Mouse (Mus musculus): ENCODE data around the gene Hnrnpa0. TPM values are rescaled to one million over a fixed set of nuclear protein-coding genes. Genes with fewer than 3 reads are reported as not detected.

Gene Hnrnpa0
- polyA plus RNA-seq (2014; fragmentation: Nextera tagmentation; extraction: Ambion mirVana): 46.5 and 51.7 TPM in 2 replicates

DNA sequence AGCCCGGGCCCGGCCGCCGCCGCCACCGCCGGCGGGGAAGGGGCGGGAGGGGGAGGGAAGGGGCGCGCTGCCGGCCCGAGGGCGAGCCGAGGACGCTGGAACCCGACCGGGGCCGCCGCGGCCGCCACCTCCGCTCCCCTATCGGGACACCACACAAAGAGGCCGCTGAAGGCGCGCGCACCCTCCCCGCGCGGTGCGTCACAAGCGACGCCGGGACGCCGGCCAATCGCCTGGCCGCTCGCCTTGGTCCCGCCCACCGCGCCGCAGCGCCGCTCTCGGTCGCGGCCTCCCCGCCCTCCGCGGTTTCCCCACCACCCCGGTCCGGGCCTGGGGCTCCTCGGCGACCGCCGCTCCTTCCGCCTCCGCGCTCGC lies at the start of gene Hnrnpa0:
TSS of gene Hnrnpa0 (minus strand) at position 161 of the 372 bp plus-strand sequence.
- Histone ChIP-seq H3K36me3 (ENCODE audit: insufficient read depth) (peaks cover 25% of the 10 kb centered on the region), H3K9ac (peak within 1 kb of the TSS; percentile 100), H3K4me2 (peak within 1 kb of the TSS; percentile 82), H3K4me1 (ENCODE audit: insufficient read depth) (peaks cover 16% of the 10 kb centered on the region; the same call in 1 of the 2 replicates), H3K27me3 (ENCODE audit: insufficient read depth, low read length) (no peaks in the 10 kb centered on the region), H3K4me3 (ENCODE audit: low read depth, low read length) (peak within 1 kb of the TSS; percentile 95), H3K27ac (ENCODE audit: low read depth) (peak within 1 kb of the TSS; percentile 100), H3K9me3 (ENCODE audit: low read depth, low read length) (no peaks in the 10 kb centered on the region)
- WGBS: under 1% methylated on average over 51 of the region's 62 CpGs
- no peak for TF ChIP-seq CTCF (IDR thresholded peaks at IDR 0.05; ENCODE audit: low read depth)
- ATAC-seq (ENCODE audit: insufficient read depth): peak; percentile 92
- DNase-seq: peak; percentile 98

DNA sequence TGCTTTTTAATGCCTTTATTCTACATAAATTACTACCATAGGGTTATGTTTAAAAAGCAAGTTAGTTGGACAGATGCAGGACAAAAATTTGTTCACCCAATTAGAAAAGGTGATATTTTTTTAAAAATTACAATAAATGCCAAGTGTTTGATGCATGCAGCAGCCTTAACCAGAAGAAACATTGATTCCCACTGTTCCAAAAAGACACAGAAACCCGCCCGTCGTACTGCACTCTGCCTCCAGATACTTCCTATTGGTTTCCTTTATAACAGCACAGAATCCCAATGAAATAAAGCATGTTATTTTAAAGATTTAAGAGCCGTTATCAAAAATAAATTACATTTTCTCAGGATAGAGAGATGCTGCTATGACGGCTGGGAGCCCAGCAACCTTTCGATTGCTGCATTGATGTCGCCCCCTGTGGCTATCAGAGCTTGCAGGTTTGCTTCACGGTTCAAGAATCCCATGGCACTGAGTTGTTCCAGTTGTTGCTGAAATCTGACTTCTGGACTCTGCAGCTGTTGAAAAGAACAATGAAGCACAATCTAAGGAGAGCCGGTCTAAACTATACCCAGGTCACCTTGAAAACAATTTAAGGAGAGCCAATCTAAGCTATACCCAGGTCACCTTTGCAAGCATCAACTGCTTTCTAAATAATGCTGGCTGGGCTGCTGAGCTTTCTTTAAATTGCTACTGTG lies 49.3 kb upstream of the Hnrnpa0 start:
- ATAC-seq (ENCODE audit: insufficient read depth): no peak

DNA sequence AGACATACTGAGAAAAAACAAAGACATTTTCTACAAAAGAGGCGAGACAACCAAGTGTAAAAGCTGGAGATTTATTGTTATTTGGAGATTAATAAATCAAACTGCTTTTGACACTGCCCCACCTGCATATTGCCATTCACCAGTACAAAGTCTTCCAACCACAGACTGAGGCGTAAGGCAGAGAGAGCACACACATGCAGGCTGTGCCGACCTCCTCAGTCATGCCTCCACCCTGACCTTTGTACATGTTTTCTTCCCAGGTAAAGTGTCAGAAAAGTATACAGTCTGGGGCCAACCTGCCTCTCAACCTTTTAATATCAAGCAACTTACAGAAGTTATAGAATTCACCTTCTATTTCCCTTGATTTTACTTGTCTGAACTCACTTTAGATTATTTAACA lies 47.7 kb upstream of the Hnrnpa0 start:
- DNase-seq: no peak
- no peak overlapping the region for H3K4me3 ChIP-seq (ENCODE audit: low read depth, low read length)
- H3K9ac ChIP-seq: no peak overlapping the region
- H3K27me3 ChIP-seq (ENCODE audit: insufficient read depth, low read length): no peaks in the 10 kb centered on the region
- TF ChIP-seq CTCF (IDR thresholded peaks at IDR 0.05; ENCODE audit: low read depth): no peak
- H3K4me2 ChIP-seq: no peak overlapping the region
- no peaks in the 10 kb centered on the region for H3K9me3 ChIP-seq (ENCODE audit: low read depth, low read length)
- ATAC-seq (ENCODE audit: insufficient read depth): no peak
- no peaks in the 10 kb centered on the region for H3K4me1 ChIP-seq (ENCODE audit: insufficient read depth)
- 80% methylated on average over 3 of the region's 3 CpGs for WGBS
- peaks cover 76% of the 10 kb centered on the region for H3K36me3 ChIP-seq (ENCODE audit: insufficient read depth)
- H3K27ac ChIP-seq (ENCODE audit: low read depth): no peak overlapping the region

More for the DNA sequence above, 49.3 kb upstream of the Hnrnpa0 start:
- WGBS: 87% methylated on average over 9 of the region's 9 CpGs
- Histone ChIP-seq H3K9me3 (ENCODE audit: low read depth, low read length) (no peaks in the 10 kb centered on the region), H3K4me1 (ENCODE audit: insufficient read depth) (no peaks in the 10 kb centered on the region), H3K27ac (ENCODE audit: low read depth) (no peak overlapping the region), H3K27me3 (ENCODE audit: insufficient read depth, low read length) (no peaks in the 10 kb centered on the region), H3K9ac (no peak overlapping the region), H3K4me2 (no peak overlapping the region), H3K4me3 (ENCODE audit: low read depth, low read length) (no peak overlapping the region), H3K36me3 (ENCODE audit: insufficient read depth) (peaks cover 86% of the 10 kb centered on the region)
- no peak for TF ChIP-seq CTCF (IDR thresholded peaks at IDR 0.05; ENCODE audit: low read depth)
- no peak for DNase-seq

GRCm38 (mm10) chr13:58168119-58168518 lies 39.8 kb upstream of the Hnrnpa0 start:
- no peaks in the 10 kb centered on the region for H3K27me3 ChIP-seq (ENCODE audit: insufficient read depth, low read length)
- H3K4me3 ChIP-seq (ENCODE audit: low read depth, low read length): no peak overlapping the region
- peaks cover 22% of the 10 kb centered on the region; the same call in 1 of the 2 replicates for H3K36me3 ChIP-seq (ENCODE audit: insufficient read depth)
- TF ChIP-seq CTCF (IDR thresholded peaks at IDR 0.05; ENCODE audit: low read depth): no peak
- H3K27ac ChIP-seq (ENCODE audit: low read depth): no peak overlapping the region
- no peaks in the 10 kb centered on the region for H3K9me3 ChIP-seq (ENCODE audit: low read depth, low read length)
- no peak overlapping the region for H3K4me2 ChIP-seq
- H3K4me1 ChIP-seq (ENCODE audit: insufficient read depth): no peaks in the 10 kb centered on the region
- DNase-seq (no peak), ATAC-seq (ENCODE audit: insufficient read depth) (no peak)
- H3K9ac ChIP-seq: no peak overlapping the region

- H3K36me3 ChIP-seq (ENCODE audit: insufficient read depth): peaks cover 33% of the 10 kb centered on the region
- DNase-seq: no peak
- no peaks in the 10 kb centered on the region for H3K4me1 ChIP-seq (ENCODE audit: insufficient read depth)
- ATAC-seq (ENCODE audit: insufficient read depth): no peak
- no peak overlapping the region for H3K9ac ChIP-seq
- no peaks in the 10 kb centered on the region for H3K27me3 ChIP-seq (ENCODE audit: insufficient read depth, low read length)
- H3K4me2 ChIP-seq: no peak overlapping the region
- WGBS: 96% methylated on average over 12 of the region's 12 CpGs
- H3K9me3 ChIP-seq (ENCODE audit: low read depth, low read length): no peaks in the 10 kb centered on the region
- no peak overlapping the region for H3K27ac ChIP-seq (ENCODE audit: low read depth)
- H3K4me3 ChIP-seq (ENCODE audit: low read depth, low read length): no peak overlapping the region
- no peak for TF ChIP-seq CTCF (IDR thresholded peaks at IDR 0.05; ENCODE audit: low read depth)
Observed at GRCm38 (mm10) chr13:58163343-58163742, 35.0 kb upstream of the Hnrnpa0 start.

DNA sequence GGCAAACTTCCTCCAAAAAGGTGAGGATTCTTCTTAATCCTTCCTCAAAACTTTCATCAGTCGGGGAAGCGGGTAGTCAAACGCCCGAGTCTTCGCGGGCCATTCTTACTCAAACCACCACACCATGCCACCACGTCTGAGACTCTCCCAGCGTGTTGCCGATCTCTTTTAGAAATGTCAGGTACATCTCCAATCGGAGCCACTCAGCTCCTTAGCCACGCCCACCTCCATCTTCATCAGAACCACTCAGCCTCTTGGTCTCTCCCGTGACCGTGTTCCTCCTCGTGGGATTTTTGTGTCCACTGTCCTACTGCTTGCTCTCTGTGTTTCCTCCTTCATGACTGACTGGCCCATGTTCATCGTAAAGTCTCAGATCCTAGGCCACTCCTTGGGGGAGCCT lies 32.4 kb upstream of the Hnrnpa0 start:
- Histone ChIP-seq H3K36me3 (ENCODE audit: insufficient read depth) (peaks cover 28% of the 10 kb centered on the region), H3K9me3 (ENCODE audit: low read depth, low read length) (no peaks in the 10 kb centered on the region), H3K4me3 (ENCODE audit: low read depth, low read length) (no peak overlapping the region), H3K4me1 (ENCODE audit: insufficient read depth) (no peaks in the 10 kb centered on the region), H3K27me3 (ENCODE audit: insufficient read depth, low read length) (no peaks in the 10 kb centered on the region), H3K4me2 (no peak overlapping the region), H3K9ac (no peak overlapping the region), H3K27ac (ENCODE audit: low read depth) (no peak overlapping the region)
- TF ChIP-seq CTCF (IDR thresholded peaks at IDR 0.05; ENCODE audit: low read depth): no peak
- WGBS: 95% methylated on average over 15 of the region's 15 CpGs
- DNase-seq (no peak), ATAC-seq (ENCODE audit: insufficient read depth) (no peak)

- DNase-seq (peak; percentile 97), ATAC-seq (ENCODE audit: insufficient read depth) (peak; percentile 60)
- H3K36me3 ChIP-seq (ENCODE audit: insufficient read depth): peaks cover 22% of the 10 kb centered on the region
- H3K4me1 ChIP-seq (ENCODE audit: insufficient read depth): no peaks in the 10 kb centered on the region
- peak overlapping the region; percentile 81 for H3K4me3 ChIP-seq (ENCODE audit: low read depth, low read length)
- no peaks in the 10 kb centered on the region for H3K27me3 ChIP-seq (ENCODE audit: insufficient read depth, low read length)
- 6% methylated on average over 16 of the region's 16 CpGs for WGBS
- peak; percentile 94 for TF ChIP-seq CTCF (IDR thresholded peaks at IDR 0.05; ENCODE audit: low read depth)
- H3K9me3 ChIP-seq (ENCODE audit: low read depth, low read length): no peaks in the 10 kb centered on the region
- peak overlapping the region; percentile 97 for H3K4me2 ChIP-seq
- H3K9ac ChIP-seq: peak overlapping the region; percentile 71
- H3K27ac ChIP-seq (ENCODE audit: low read depth): peak overlapping the region; percentile 76; the same call in 1 of the 2 replicates
Observed at GRCm38 (mm10) chr13:58158099-58158912, 29.9 kb upstream of the Hnrnpa0 start.

All from lung, embryonic 14.5 days (tissue).